Mouse (Mus musculus) hindbrain, embryonic 12.5 days (tissue): ENCODE measurements around the gene Fnbp1. TPM values are rescaled to one million over a fixed set of nuclear protein-coding genes. Genes with fewer than 3 reads are reported as not detected.

Source experiments
- ATAC-seq: fragments of 200-750 bp; cut with Nextera tagmentation; 2 replicates; pipeline ENCODE4 v1.8.0; 2017; ENCODE audit warnings: moderate TSS enrichment; ENCODE audit not compliant: low FRiP score
- H3K27ac ChIP-seq: fragments of 300-500 bp; sonication (generic); 2 replicates; pipeline ENCODE4 v1.5.1; 2016; ENCODE audit warnings: mild to moderate bottlenecking
- H3K27me3 ChIP-seq: fragments of 300-500 bp; sonication (generic); 2 replicates; pipeline ENCODE4 v1.6.1; 2016; ENCODE audit warnings: mild to moderate bottlenecking
- H3K36me3 ChIP-seq: fragments of 300-500 bp; sonication (generic); 2 replicates; pipeline ENCODE4 v1.6.1; 2016; ENCODE audit warnings: mild to moderate bottlenecking
- H3K4me1 ChIP-seq: fragments of 300-500 bp; sonication (generic); 2 replicates; pipeline ENCODE4 v1.6.1; 2016
- H3K4me2 ChIP-seq: fragments of 300-500 bp; sonication (generic); replicated peaks from 2 replicates; pipeline ENCODE4 v1.6.1; 2016; ENCODE audit warnings: mild to moderate bottlenecking
- H3K4me3 ChIP-seq: fragments of 300-500 bp; sonication (generic); 2 replicates; pipeline ENCODE4 v1.5.1; 2016; ENCODE audit warnings: mild to moderate bottlenecking
- H3K9ac ChIP-seq: fragments of 300-500 bp; sonication (generic); 2 replicates; pipeline ENCODE4 v1.6.1; 2016; ENCODE audit warnings: mild to moderate bottlenecking, moderate library complexity
- H3K9me3 ChIP-seq: fragments of 300-500 bp; sonication (generic); replicated peaks from 2 replicates; pipeline ENCODE4 v1.6.1; 2016; ENCODE audit warnings: mild to moderate bottlenecking
- WGBS: fragments of 180-500 bp; shearing (Covaris S2); methylation state at CpG from one replicate; pipeline ENCODE4 v1.1.7; 2016; 5-methylcytosine and 5-hydroxymethylcytosine counted together
- polyA plus RNA-seq: library from polyadenylated mRNA; unstranded; fragments of >200 nt; fragmentation: Nextera tagmentation; extraction: Ambion mirVana; gene quantifications from 2 replicates; pipeline ENCODE4 v1.2.1, GENCODE M21; 2016

Fnbp1 gene
- polyA plus RNA-seq, 1 experiment from 2014 or later, result 18.7 TPM

GRCm38 (mm10) chr2:31056070-31056469 is 85.7 kb downstream of the Fnbp1 start:
- H3K4me1 ChIP-seq, result no peaks in the 10 kb centered on the region
- ATAC-seq, result no peak
- H3K9me3 ChIP-seq, result no peaks in the 10 kb centered on the region
- no peak overlapping the region for H3K4me2 ChIP-seq
- H3K27ac ChIP-seq, result no peak overlapping the region
- H3K9ac ChIP-seq, result no peak overlapping the region
- WGBS, result 97% methylated on average over 3 of the region's 3 CpGs
- H3K4me3 ChIP-seq, result no peak overlapping the region
- H3K27me3 ChIP-seq, result no peaks in the 10 kb centered on the region
- peaks cover 40% of the 10 kb centered on the region for H3K36me3 ChIP-seq

GRCm38 (mm10) chr2:31053851-31054340 is 87.9 kb downstream of the Fnbp1 start:
- no peaks in the 10 kb centered on the region for H3K9me3 ChIP-seq
- no peak for ATAC-seq
- WGBS, result 93% methylated on average over 11 of the region's 11 CpGs
- H3K4me2 ChIP-seq, result no peak overlapping the region
- H3K4me1 ChIP-seq, result no peaks in the 10 kb centered on the region
- peaks cover 40% of the 10 kb centered on the region for H3K36me3 ChIP-seq
- no peak overlapping the region for H3K27ac ChIP-seq
- no peaks in the 10 kb centered on the region for H3K27me3 ChIP-seq
- no peak overlapping the region for H3K9ac ChIP-seq
- H3K4me3 ChIP-seq, result no peak overlapping the region

DNA sequence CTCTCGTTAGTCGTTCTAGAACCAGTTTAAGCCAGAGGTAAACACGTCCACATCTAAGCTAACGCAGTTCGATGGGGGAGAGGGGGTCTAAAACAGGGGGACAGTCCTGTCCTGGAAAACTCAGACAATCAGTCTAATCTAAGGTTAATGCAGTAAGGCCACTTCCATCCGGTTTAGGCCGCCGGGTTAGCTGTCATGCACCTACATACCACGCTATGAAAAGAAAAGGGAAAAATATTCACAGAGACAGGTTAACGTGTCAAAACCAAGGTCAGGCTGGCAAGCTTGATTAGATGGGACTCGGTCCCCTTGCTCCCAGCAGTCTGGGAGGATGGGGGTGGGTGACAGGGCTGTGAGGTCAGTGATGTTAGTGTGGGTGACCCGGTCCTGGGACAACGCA is 88.4 kb downstream of the Fnbp1 start:
- Histone ChIP-seq H3K9me3 (no peaks in the 10 kb centered on the region), H3K4me1 (no peaks in the 10 kb centered on the region), H3K9ac (no peak overlapping the region), H3K4me3 (no peak overlapping the region), H3K36me3 (peaks cover 40% of the 10 kb centered on the region), H3K4me2 (no peak overlapping the region), H3K27ac (no peak overlapping the region), H3K27me3 (no peaks in the 10 kb centered on the region)
- no peak for ATAC-seq
- WGBS, result 95% methylated on average over 13 of the region's 13 CpGs

- H3K4me2 ChIP-seq, result no peak overlapping the region
- H3K4me1 ChIP-seq, result no peaks in the 10 kb centered on the region
- no peak overlapping the region for H3K4me3 ChIP-seq
- H3K9ac ChIP-seq, result no peak overlapping the region
- no peaks in the 10 kb centered on the region for H3K9me3 ChIP-seq
- 89% methylated on average over 10 of the region's 10 CpGs for WGBS
- peaks cover 40% of the 10 kb centered on the region for H3K36me3 ChIP-seq
- no peaks in the 10 kb centered on the region for H3K27me3 ChIP-seq
- ATAC-seq, result no peak
- no peak overlapping the region for H3K27ac ChIP-seq
These were observed 89.4 kb downstream of the Fnbp1 start for GRCm38 (mm10) chr2:31052441-31052840.

GRCm38 (mm10) chr2:31048037-31048436 is 93.8 kb downstream of the Fnbp1 start:
- Histone ChIP-seq H3K9ac (no peak overlapping the region), H3K27ac (no peak overlapping the region), H3K36me3 (peaks cover 9% of the 10 kb centered on the region; the same call in 1 of the 2 replicates), H3K4me3 (no peak overlapping the region), H3K27me3 (no peaks in the 10 kb centered on the region), H3K4me1 (no peaks in the 10 kb centered on the region), H3K4me2 (no peak overlapping the region), H3K9me3 (no peaks in the 10 kb centered on the region)
- ATAC-seq, result no peak
- WGBS, result 91% methylated on average over 6 of the region's 6 CpGs

DNA sequence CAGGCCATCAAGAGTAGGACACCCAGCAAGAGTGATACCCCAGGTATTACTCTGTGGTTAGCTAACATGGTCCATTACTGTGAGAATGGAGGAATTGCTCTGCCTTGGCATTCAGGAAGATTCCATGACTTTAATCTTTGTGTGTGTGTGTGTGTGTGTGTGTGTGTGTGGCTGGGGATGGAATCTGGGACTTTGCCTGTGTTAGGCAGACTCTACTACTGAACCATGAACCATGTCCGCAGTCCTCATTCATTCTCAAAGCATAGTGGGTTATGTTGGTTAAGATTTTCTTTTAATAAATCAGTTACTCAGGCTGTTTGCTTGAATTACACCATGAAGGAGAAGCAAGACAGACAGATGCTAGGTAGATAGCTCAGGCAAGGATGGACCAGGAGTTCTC is 98.0 kb downstream of the Fnbp1 start:
- no peak for ATAC-seq
- Histone ChIP-seq H3K9me3 (no peaks in the 10 kb centered on the region; the same call in 1 of the 2 replicates), H3K36me3 (peaks cover 18% of the 10 kb centered on the region), H3K27me3 (no peaks in the 10 kb centered on the region), H3K9ac (no peak overlapping the region), H3K27ac (no peak overlapping the region), H3K4me3 (no peak overlapping the region), H3K4me2 (no peak overlapping the region), H3K4me1 (no peaks in the 10 kb centered on the region)
- 100% methylated on average over 1 of the region's 1 CpGs for WGBS

- Histone ChIP-seq H3K9me3 (no peaks in the 10 kb centered on the region; the same call in 1 of the 2 replicates), H3K27me3 (no peaks in the 10 kb centered on the region), H3K27ac (no peak overlapping the region), H3K36me3 (peaks cover 18% of the 10 kb centered on the region), H3K9ac (no peak overlapping the region), H3K4me1 (no peaks in the 10 kb centered on the region), H3K4me2 (no peak overlapping the region), H3K4me3 (no peak overlapping the region)
- WGBS, result 91% methylated on average over 6 of the region's 6 CpGs
- no peak for ATAC-seq
These were observed 98.9 kb downstream of the Fnbp1 start for GRCm38 (mm10) chr2:31042881-31043280.

GRCm38 (mm10) chr2:31041386-31041785 is 100.4 kb downstream of the Fnbp1 start:
- H3K27ac ChIP-seq, result no peak overlapping the region
- H3K36me3 ChIP-seq, result peaks cover 24% of the 10 kb centered on the region
- ATAC-seq, result no peak
- H3K4me3 ChIP-seq, result no peak overlapping the region
- no peaks in the 10 kb centered on the region for H3K4me1 ChIP-seq
- whole genome bisulfite sequencing, result 90% methylated on average over 6 of the region's 6 CpGs
- H3K27me3 ChIP-seq, result no peaks in the 10 kb centered on the region
- no peak overlapping the region for H3K9ac ChIP-seq
- H3K4me2 ChIP-seq, result no peak overlapping the region
- no peaks in the 10 kb centered on the region; the same call in 1 of the 2 replicates for H3K9me3 ChIP-seq

GRCm38 (mm10) chr2:31040487-31040886 is 101.3 kb downstream of the Fnbp1 start:
- H3K4me3 ChIP-seq, result no peak overlapping the region
- 73% methylated on average over 3 of the region's 3 CpGs for WGBS
- no peaks in the 10 kb centered on the region; the same call in 1 of the 2 replicates for H3K9me3 ChIP-seq
- peaks cover 32% of the 10 kb centered on the region for H3K36me3 ChIP-seq
- H3K27ac ChIP-seq, result no peak overlapping the region
- ATAC-seq, result no peak
- H3K27me3 ChIP-seq, result no peaks in the 10 kb centered on the region
- no peaks in the 10 kb centered on the region for H3K4me1 ChIP-seq
- no peak overlapping the region for H3K4me2 ChIP-seq
- no peak overlapping the region for H3K9ac ChIP-seq

DNA sequence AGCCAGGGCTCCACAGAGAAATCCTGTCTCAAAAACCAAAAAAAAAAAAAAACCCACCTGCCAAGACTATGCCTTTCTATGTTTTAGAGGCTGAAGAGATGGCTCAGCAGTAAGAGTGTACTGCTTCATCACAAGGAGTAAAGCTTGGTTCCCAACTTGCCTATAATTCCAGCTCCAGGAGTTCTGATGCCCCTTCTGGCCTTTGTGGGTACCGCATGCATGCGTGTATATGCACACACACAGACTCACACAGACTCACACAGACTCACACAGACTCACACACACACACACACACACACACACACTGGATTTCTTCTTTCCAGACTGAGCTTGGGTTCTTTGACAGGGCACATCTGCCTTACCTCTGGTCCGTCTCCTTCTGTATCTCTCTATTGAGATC is 101.8 kb downstream of the Fnbp1 start:
- Histone ChIP-seq H3K4me1 (no peaks in the 10 kb centered on the region), H3K27ac (no peak overlapping the region)
- 99% methylated on average over 3 of the region's 3 CpGs for WGBS

GRCm38 (mm10) chr2:31036811-31037210 is 105.0 kb downstream of the Fnbp1 start:
- Histone ChIP-seq H3K9me3 (no peaks in the 10 kb centered on the region; the same call in 1 of the 2 replicates), H3K27ac (no peak overlapping the region), H3K4me3 (no peak overlapping the region), H3K4me2 (no peak overlapping the region), H3K27me3 (no peaks in the 10 kb centered on the region), H3K4me1 (no peaks in the 10 kb centered on the region), H3K36me3 (peaks cover 59% of the 10 kb centered on the region), H3K9ac (no peak overlapping the region)
- WGBS, result 97% methylated on average over 6 of the region's 6 CpGs
- ATAC-seq, result no peak

More for the DNA sequence above, 101.8 kb downstream of the Fnbp1 start:
- peaks cover 37% of the 10 kb centered on the region for H3K36me3 ChIP-seq
- H3K9ac ChIP-seq, result no peak overlapping the region
- no peaks in the 10 kb centered on the region for H3K27me3 ChIP-seq
- no peak for ATAC-seq
- no peaks in the 10 kb centered on the region; the same call in 1 of the 2 replicates for H3K9me3 ChIP-seq
- no peak overlapping the region for H3K4me3 ChIP-seq
- H3K4me2 ChIP-seq, result no peak overlapping the region

- Histone ChIP-seq H3K9me3 (no peaks in the 10 kb centered on the region), H3K9ac (no peak overlapping the region), H3K27ac (no peak overlapping the region), H3K4me1 (no peaks in the 10 kb centered on the region), H3K4me3 (no peak overlapping the region), H3K4me2 (no peak overlapping the region), H3K27me3 (no peaks in the 10 kb centered on the region), H3K36me3 (peaks cover 55% of the 10 kb centered on the region)
- WGBS, result 87% methylated on average over 7 of the region's 7 CpGs
- no peak for ATAC-seq
These were observed 109.8 kb downstream of the Fnbp1 start for GRCm38 (mm10) chr2:31031972-31032371.

DNA sequence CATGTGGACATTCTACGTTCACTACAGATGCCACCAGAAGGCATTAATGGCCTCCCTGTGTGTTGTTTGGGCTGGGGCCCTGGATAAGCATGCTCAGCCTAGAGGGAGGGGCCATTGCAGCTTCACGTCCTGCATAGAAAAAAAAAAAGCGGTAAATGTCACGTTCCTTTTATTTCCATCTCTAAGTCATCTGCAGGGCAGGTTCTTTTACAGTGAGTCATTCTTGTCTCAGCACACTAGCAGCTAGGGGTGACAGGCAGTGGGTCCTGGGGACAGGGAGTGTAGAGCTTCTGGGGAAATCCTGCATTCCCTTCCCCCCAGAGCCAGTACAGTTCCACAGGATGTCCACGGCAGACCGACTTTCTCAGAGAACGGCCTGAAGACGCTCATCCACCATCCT is 115.2 kb downstream of the Fnbp1 start:
- 75% methylated on average over 8 of the region's 8 CpGs for WGBS
- Histone ChIP-seq H3K9me3 (no peaks in the 10 kb centered on the region), H3K4me3 (no peak overlapping the region), H3K4me2 (no peak overlapping the region), H3K4me1 (no peaks in the 10 kb centered on the region), H3K9ac (no peak overlapping the region), H3K36me3 (peaks cover 20% of the 10 kb centered on the region), H3K27ac (no peak overlapping the region), H3K27me3 (no peaks in the 10 kb centered on the region)
- ATAC-seq, result no peak
